Mouse (Mus musculus): Measurements from ENCODE around the gene Arhgef26.

Gene Arhgef26

GRCm38 (mm10) chr3:62382853-62383252, 44.7 kb downstream of the Arhgef26 start:
- DNase-seq (ENCODE audit: low spot score in 2 of 2): no peak

- no peak for DNase-seq (ENCODE audit: low spot score in 2 of 2)
Observed at GRCm38 (mm10) chr3:62392636-62393035, 54.5 kb downstream of the Arhgef26 start.

DNA sequence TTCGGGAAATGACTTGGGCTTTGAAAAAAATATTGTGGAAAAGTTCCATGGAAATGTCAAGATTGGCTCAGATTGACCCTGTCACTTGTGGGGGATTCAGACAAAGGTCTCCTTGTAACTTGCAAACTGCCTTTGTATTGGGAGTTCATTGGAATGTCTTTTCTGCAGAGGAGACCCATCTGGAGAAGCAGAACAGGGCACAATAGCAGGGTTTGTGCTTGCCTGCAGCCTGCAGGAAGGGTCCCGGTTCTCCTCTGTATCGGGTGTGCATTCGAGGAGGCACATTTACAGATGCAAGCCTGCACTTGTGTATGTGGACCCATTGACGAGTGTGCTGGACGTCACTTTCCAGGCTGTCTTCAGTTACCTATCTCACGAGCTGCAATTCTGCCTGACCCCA, 56.1 kb downstream of the Arhgef26 start:
- no peak for DNase-seq (ENCODE audit: low spot score in 2 of 2)

GRCm38 (mm10) chr3:62395368-62395767, 57.2 kb downstream of the Arhgef26 start:
- no peak for DNase-seq (ENCODE audit: low spot score in 2 of 2)

DNA sequence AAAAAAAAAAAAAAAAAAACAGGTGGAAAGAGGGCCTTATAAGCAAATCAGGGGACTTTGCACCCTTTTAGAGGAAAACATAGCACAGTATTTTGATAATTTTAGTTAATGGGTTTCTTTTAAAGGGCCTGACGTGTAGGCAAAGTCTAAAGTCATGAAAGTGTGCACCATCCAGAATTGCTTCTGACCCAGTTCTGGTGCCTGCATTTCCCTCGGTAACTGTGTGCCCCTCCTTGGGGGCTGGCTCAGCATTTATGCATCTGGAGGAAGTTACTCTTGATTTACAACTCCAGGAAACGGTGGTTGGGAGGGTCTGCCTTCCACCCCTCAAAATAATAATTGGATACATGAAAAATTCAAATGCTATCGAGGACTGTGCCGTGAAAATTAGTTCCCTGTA, 58.0 kb downstream of the Arhgef26 start:
- no peak for DNase-seq (ENCODE audit: low spot score in 2 of 2)

GRCm38 (mm10) chr3:62398094-62398493, 60.0 kb downstream of the Arhgef26 start:
- DNase-seq (ENCODE audit: low spot score in 2 of 2): no peak

DNA sequence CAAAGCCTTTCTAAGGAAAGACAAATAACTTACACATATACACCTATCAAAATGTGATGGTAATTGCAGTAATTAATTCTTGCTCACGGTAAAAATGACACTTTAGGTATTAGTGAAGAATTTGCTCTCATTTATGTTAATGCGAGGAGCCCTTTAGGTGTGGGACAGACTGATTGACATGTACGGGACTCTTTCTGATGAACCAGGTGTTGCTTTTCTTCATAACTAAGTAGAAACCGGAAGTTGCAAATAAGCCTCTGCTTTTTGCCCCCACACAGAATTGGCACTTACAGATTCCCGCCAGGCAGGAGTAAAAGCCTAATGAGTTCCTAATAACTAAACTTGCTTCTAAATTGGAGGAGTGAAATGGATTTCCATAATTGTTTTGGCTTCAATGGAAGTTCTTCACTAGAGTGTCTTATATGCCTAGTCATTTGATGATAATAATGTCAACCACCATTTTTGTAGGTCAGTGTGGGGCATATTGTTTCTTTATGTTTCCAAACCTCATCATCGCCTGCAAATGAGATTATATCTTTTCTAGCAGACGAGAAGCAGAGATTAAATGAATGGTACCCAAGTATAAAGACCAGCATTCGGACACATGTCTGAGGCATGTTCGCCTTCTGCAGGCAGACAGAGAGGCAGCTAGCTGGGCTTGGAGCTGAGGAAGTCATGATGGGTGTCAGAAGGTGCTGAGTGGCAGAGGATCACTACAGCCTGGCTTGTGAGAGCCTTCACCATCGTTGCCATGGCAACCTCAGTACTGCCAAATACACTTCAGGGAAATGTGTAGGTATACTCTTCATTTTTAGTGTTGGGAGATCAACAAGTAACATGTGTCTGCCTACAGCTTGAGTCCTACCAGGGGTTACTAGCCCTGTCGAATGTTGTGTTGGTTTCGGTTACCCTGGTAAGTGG, 61.9 kb downstream of the Arhgef26 start:
- DNase-seq (ENCODE audit: low spot score in 2 of 2): no peak

DNA sequence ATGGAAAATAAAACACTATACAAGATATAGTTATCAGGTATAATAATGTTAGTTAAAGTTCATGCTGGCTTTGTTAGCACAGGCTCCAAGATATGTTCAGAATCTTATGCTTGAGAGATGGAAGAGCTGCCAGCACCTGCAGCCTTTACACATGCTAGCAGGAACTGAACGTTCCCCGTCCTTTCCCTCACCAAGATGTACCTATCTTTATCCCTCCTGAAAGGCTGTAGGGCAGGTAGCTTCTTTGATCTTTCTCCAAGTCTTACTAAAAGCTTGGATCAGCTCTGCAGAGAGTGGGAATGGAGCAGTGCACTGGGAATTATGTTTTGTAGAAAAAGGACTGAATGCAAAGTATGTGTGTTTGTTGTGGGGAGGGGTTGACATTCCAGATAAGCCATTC, 64.3 kb downstream of the Arhgef26 start:
- no peak for DNase-seq (ENCODE audit: low spot score in 2 of 2)

GRCm38 (mm10) chr3:62404477-62405246, 66.5 kb downstream of the Arhgef26 start:
- no peak for DNase-seq (ENCODE audit: low spot score in 2 of 2)

DNA sequence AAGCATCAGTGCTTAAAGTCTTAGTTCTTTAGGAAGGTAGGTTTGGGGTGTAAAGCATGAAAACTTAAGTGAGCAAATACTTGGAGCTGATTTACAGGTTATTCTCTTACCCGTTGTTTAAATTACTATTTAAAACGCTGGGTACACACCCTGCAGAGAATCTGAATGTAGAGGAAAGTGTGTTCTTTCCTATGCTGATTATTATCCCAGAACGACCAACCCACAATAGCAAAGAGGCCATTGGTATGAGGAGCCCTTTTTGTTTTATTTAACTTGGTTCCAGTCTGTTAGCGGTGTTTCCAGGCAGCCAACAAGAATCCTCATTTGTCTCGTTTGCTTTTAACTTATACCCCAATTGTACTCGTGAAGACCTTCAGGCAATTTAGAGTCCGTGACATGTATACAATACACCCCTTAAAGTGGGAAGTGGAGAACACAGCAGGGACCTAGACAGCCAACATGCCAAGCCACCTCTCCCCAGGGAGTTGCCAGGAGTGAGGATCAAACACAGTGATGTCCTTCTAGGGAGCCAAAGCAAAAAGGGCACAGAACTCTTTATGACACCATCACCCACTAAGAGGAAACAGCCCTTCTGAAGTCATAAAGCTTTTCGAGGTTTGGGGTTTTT, 71.5 kb downstream of the Arhgef26 start:
- DNase-seq (ENCODE audit: low spot score in 2 of 2): no peak

- DNase-seq (ENCODE audit: low spot score in 2 of 2): no peak
Observed at GRCm38 (mm10) chr3:62410491-62410890, 72.3 kb downstream of the Arhgef26 start.

DNA sequence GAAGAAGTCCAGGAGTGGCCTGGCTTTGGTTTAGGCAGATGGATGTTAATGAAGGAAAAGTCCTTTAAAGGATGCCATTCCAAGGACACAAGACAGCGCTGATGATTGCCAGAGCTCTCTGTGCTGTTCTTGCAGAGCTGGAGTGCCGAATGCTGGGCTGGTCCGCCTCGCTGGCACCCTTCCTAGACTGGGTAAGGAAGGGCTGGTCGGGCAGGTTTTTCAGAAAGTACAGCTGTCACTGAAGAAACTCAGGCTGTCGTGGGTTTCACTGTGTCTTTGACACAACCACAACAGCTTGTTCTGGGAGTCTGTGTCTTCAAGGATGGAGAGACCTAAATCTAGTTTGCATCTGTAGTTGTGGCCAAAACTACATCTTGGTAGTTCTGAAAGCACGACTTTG, 74.6 kb downstream of the Arhgef26 start:
- DNase-seq (ENCODE audit: low spot score in 2 of 2): peak; percentile 41 to 42

DNA sequence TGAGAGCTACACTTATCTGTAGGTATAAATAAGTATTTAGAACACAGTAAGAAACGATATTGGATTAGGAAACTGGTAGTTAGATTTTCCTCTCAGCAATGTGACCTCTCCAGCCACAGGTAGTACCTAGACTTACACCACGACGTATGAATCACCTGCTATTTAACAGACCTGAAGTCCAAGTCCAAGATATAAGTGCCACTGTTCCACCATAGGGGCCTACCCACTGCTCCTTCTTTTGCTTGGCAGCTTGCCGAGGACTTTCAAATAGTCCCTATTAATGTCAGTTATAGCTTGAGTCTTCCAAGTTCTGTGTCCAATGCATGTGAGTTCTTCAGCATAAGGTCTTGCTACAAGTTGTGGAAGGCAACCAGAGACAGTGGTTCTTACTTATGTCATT, 76.8 kb downstream of the Arhgef26 start:
- DNase-seq (ENCODE audit: low spot score in 2 of 2): no peak

- DNase-seq (ENCODE audit: low spot score in 2 of 2): no peak
Observed at GRCm38 (mm10) chr3:62417458-62417857, 79.3 kb downstream of the Arhgef26 start.

- no peak for DNase-seq (ENCODE audit: low spot score in 2 of 2)
Observed at GRCm38 (mm10) chr3:62418387-62419138, 80.4 kb downstream of the Arhgef26 start.

GRCm38 (mm10) chr3:62433675-62434074, 95.5 kb downstream of the Arhgef26 start:
- DNase-seq (ENCODE audit: low spot score in 2 of 2): no peak

DNA sequence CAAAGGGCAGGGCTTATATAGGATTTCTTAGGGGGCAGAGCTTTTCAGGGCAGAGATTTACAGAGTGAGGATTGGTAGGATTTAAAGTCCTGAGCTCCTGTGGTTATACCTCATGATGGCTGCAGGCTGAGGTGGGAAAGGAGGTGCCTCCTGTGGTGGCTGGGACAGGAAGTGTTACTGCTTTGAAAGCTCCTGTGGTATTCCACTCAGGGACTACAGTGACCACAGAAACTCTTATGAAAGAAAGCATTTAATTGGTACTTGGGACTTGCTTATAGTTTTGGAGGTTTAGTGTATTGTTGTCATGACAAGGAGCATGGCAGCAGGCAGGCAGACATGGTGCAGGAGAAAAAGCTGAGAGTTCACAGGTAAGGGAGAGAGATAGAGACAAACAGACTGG, 97.8 kb downstream of the Arhgef26 start:
- no peak for DNase-seq (ENCODE audit: low spot score in 2 of 2)

DNA sequence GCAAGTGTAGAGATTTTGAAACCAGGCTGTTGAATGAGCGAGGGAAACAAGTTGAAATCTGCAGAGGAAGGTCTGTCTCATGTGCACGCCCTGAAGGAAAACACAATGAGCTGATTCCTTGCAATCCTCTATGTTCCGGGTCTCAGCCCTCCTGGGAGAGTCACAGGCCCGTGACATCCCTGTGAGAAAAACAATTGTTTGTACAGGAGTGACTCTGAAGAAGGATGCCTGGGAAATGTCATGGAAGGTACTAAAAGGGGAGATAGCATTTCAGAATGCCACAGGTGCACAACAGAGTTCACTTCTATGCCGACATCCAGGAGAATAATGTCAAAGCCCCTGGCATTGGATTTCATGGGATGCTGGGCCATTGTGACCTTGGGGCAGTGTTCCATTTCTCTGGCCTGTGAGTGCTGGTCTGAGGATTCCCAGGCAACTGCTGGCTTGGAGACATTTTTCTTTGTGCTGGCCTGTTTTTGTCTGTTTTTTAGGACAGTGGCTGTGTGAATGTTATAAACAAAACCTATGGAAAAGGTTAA, 102.4 kb downstream of the Arhgef26 start:
- no peak for DNase-seq (ENCODE audit: low spot score in 2 of 2)

DNA sequence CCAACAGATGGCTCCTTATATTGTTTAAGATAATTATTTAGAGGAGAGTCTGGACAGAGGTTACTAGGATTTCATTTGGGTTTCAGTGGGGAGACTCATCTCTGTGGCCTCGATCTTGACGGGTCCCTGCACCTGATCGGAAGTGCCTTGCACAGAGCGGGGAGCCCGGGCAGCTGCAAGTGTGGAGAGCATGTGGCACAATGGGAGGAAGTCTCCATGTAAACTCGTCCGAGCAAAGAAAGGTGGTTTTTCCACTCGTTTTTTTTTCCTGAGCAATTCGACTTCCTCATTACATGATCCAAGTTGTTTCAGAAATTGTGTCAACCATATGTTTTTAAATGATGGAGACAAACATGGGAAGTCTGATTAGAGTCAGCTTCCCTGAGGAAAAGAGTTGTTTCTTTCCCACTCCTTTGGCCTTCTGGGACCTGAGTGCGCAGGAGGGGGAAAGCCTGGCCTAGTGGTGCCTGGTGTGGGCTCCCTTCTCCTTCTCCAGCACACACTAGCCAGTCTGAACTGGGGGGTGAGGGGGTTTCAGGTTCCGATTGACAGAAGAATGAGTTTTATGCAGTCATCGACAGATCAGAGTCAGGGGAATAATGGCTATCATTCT, 105.5 kb downstream of the Arhgef26 start:
- DNase-seq (ENCODE audit: low spot score in 2 of 2): no peak

DNA sequence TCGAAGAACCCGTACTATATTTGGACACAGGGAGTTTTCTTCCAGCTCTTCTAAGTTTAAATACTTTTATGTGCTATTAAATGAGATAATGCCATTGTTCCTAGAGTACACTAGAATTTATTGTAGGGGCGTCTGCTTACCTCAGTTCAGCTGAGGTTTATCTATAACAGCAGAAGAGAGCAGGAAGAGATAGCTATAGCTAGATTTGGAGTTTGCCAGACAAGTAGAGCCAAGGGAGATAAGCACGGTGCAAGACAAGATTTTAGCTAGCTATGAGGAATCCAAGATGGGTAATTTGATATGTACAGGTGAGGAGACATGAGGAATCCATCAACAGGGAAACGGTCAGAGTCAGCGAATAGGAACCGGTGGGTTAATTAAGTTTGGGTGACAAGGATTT, 108.1 kb downstream of the Arhgef26 start:
- DNase-seq (ENCODE audit: low spot score in 2 of 2): no peak

DNA sequence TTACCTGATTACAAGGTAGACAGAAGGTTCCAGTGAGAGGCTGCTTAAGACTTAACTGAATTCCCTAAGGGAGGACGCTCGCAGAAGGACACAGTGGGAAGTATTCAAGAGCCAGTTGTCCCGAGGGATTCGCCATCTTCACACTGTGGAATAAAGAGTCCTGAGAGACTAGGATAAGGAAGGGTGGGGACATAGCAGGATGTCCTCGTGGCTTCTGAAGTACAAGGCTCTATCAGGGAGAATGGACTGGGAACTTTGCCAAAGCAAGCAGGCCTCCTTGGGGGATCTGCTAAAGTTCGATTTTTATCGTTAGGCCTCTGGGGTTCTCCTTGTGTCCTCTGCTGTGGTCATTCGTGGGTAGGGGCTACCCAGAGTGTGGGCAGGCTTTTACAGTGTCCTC, 109.0 kb downstream of the Arhgef26 start:
- DNase-seq (ENCODE audit: low spot score in 2 of 2): no peak
